In genomic region chr1:42685321-42685960, GRCm38 (mm10) we compare ENCODE assay signal across 11 mouse cellular contexts. TPM values are rescaled to one million over a fixed set of nuclear protein-coding genes. Genes with fewer than 3 reads are reported as not detected.
DNase-seq lines count a peak whose midpoint lies in the region; ATAC-seq and TF ChIP-seq lines count a peak whose summit lies in the region.
"Had no signal": no experiment of that assay in that cellular context is flagged by ENCODE, and none has a peak within 500 bp of the region (broad histone marks: within the 10 kb centered on the region; RNA-seq: fewer than 3 reads in every experiment).

No protein-coding gene starts in this region.

- H3K4me3 ChIP-seq in left cerebral cortex, adult 2 months: peak overlapping the region; percentile 63
- H3K4me3 ChIP-seq in forebrain, embryonic 16.5 days (replicated peaks; ENCODE audit: low read length): peak overlapping the region; percentile 86
- H3K4me3 ChIP-seq in limb, embryonic 14.5 days (replicated peaks; ENCODE audit: low read length): peak overlapping the region; percentile 39
- H3K4me3 ChIP-seq in olfactory bulb, adult 2 months (ENCODE audit: insufficient read depth, low read depth, low read length): peak overlapping the region; percentile 47

- peaks cover 27% of the 10 kb centered on the region for H3K4me1 ChIP-seq in forebrain, embryonic 16.5 days (replicated peaks; ENCODE audit: control insufficient read depth, insufficient read depth, low read length)
- H3K4me1 ChIP-seq in limb, embryonic 14.5 days (ENCODE audit: control insufficient read depth, insufficient read depth, low read length): peaks cover 11% of the 10 kb centered on the region
- H3K4me1 ChIP-seq in olfactory bulb, adult 2 months (ENCODE audit: control insufficient read depth, insufficient read depth, low read length): peaks cover 21% of the 10 kb centered on the region

- no peak for DNase-seq in left cerebral cortex, adult 2 months (ENCODE audit: extremely low spot score in 1 of 2, low spot score in 2 of 2)
- no peak for DNase-seq in left cerebral cortex, postnatal 14 days (ENCODE audit: low spot score in 2 of 2)
- DNase-seq in limb, embryonic 14.5 days (ENCODE audit: low spot score): no peak
- DNase-seq in spleen, postnatal 14 days (ENCODE audit: low spot score in 2 of 2): no peak
- DNase-seq in lung, postnatal 10 days: no peak
- no peak for DNase-seq in liver
- DNase-seq: thymus, postnatal 36 days had no signal

- TF ChIP-seq POLR2A in limb, embryonic 14.5 days (IDR thresholded peaks at IDR 0.05; ENCODE audit: borderline replicate concordance, extremely low read depth, insufficient read depth, insufficient read length): no peak
- TF ChIP-seq POLR2A in olfactory bulb, adult 2 months (IDR thresholded peaks at IDR 0.05; ENCODE audit: insufficient read depth, low read depth, low read length): no peak

- H3K27ac ChIP-seq in left cerebral cortex, adult 2 months: peak overlapping the region; percentile 98
- H3K27ac ChIP-seq in forebrain, embryonic 16.5 days (ENCODE audit: low read length): peak overlapping the region; percentile 99
- no peak overlapping the region for H3K27ac ChIP-seq in limb, embryonic 14.5 days (replicated peaks; ENCODE audit: low read depth, low read length)
- peak overlapping the region; percentile 50 for H3K27ac ChIP-seq in olfactory bulb, adult 2 months (ENCODE audit: insufficient read depth, low read depth, low read length)
- H3K27ac ChIP-seq: heart, embryonic 15.5 days had no signal

- TF ChIP-seq CTCF in left cerebral cortex, adult 2 months (IDR thresholded peaks at IDR 0.05): no peak
- no peak for TF ChIP-seq CTCF in olfactory bulb, adult 2 months (IDR thresholded peaks at IDR 0.05; ENCODE audit: insufficient read depth, low read depth, low read length)

- 2% methylated on average over 11 of the region's 11 CpGs for WGBS in forebrain, embryonic 16.5 days
- WGBS in limb, embryonic 14.5 days: 5% methylated on average over 11 of the region's 11 CpGs
- WGBS in olfactory bulb, adult 2 months: 32% methylated on average over 11 of the region's 11 CpGs

- no peaks in the 10 kb centered on the region for H3K27me3 ChIP-seq in forebrain, embryonic 16.5 days (replicated peaks; ENCODE audit: control insufficient read depth, insufficient read depth, low read length)
- peaks cover 76% of the 10 kb centered on the region for H3K27me3 ChIP-seq in limb, embryonic 14.5 days (ENCODE audit: control insufficient read depth, insufficient read depth, low read length)

- intact Hi-C loops in left cerebral cortex, adult 2 months (cut with DNase I): loop anchor here (2.0 to 5.0 kb wide), 2 partner anchors 193 to 427 kb away; no protein-coding TSS in a partner anchor
- intact Hi-C loops in left cerebral cortex, postnatal 14 days (cut with DNase I): loop anchor here (5.0 kb wide), 1 partner anchor 143 kb away; no protein-coding TSS in a partner anchor

- no peak for ATAC-seq in forebrain, embryonic 16.5 days
- ATAC-seq in limb, embryonic 14.5 days (ENCODE audit: low FRiP score, low read depth): no peak

- no peaks in the 10 kb centered on the region for H3K9me3 ChIP-seq in forebrain, embryonic 16.5 days (ENCODE audit: control insufficient read depth, low read length)
- no peaks in the 10 kb centered on the region for H3K9me3 ChIP-seq in limb, embryonic 14.5 days (ENCODE audit: control insufficient read depth, low read length)
- H3K9me3 ChIP-seq: heart, embryonic 15.5 days had no signal

- no peaks in the 10 kb centered on the region for H3K36me3 ChIP-seq in forebrain, embryonic 16.5 days (ENCODE audit: control insufficient read depth, insufficient read depth)
- H3K36me3 ChIP-seq in limb, embryonic 14.5 days (ENCODE audit: control insufficient read depth, insufficient read depth, low read length): no peaks in the 10 kb centered on the region
- H3K36me3 ChIP-seq: heart, embryonic 15.5 days had no signal

- peak overlapping the region; percentile 89 for H3K9ac ChIP-seq in forebrain, embryonic 16.5 days (replicated peaks; ENCODE audit: low read depth, low read length)
- no peak overlapping the region for H3K9ac ChIP-seq in limb, embryonic 14.5 days (ENCODE audit: low read depth, low read length, severe bottlenecking)
- H3K9ac ChIP-seq: heart, embryonic 15.5 days had no signal

- peak overlapping the region; percentile 94 for H3K4me2 ChIP-seq in forebrain, embryonic 16.5 days (ENCODE audit: low read length)
- H3K4me2 ChIP-seq in limb, embryonic 14.5 days (replicated peaks; ENCODE audit: low read depth, low read length, severe bottlenecking): peak overlapping the region; percentile 80

RNA-seq across cellular contexts. Expression of gene Pou3f3, which starts 10.1 kb away (rescaled TPM):
- 10 to 100 TPM; 61.6 to 66.4 TPM for total RNA-seq in left cerebral cortex, adult 2 months (2021)
- 10 to 100 TPM; 58.7 to 61.9 TPM for total RNA-seq in left cerebral cortex, postnatal 14 days (2021)
- 41.0 and 56.6 TPM in 2 replicates for polyA plus RNA-seq in forebrain, embryonic 16.5 days (2015; fragmentation: Nextera tagmentation; extraction: Ambion mirVana)
- 3.2 and 4.0 TPM in 2 replicates for polyA plus RNA-seq in limb, embryonic 14.5 days (2012; rRNA removed)
- 0.77 and 0.90 TPM in 2 replicates for polyA plus RNA-seq in limb, embryonic 14.5 days (2014; fragmentation: Nextera tagmentation; extraction: Ambion mirVana)
- polyA plus RNA-seq in olfactory bulb, adult 2 months (2012; ENCODE audit: insufficient read depth, insufficient read length, low replicate concordance, missing spikeins): not detected in 2 replicates
- total RNA-seq: neutrophil, adult 5-6 weeks had no signal
